Mouse (Mus musculus) midbrain, embryonic 16.5 days (tissue): ENCODE measurements around the gene Mup21. TPM values are rescaled to one million over a fixed set of nuclear protein-coding genes. Genes with fewer than 3 reads are reported as not detected.

ENCODE experiments used
- polyA plus RNA-seq: library from polyadenylated mRNA; unstranded; fragments of >200 nt; fragmentation: Nextera tagmentation; extraction: Ambion mirVana; gene quantifications from 2 replicates; pipeline ENCODE4 v1.2.1, GENCODE M21; 2015

Mup21 gene
- polyA plus RNA-seq, 1 experiment from 2014 or later, result not detected

Other genes with a start within 250 kb of the Mup21 start
- not detected in 2 replicates for gene Mup20, start 96.7 kb downstream of the Mup21 start, polyA plus RNA-seq
- not detected in 2 replicates for gene Mup3, start 63.5 kb downstream of the Mup21 start, polyA plus RNA-seq
- gene Zfp37, start 80.2 kb upstream of the Mup21 start, polyA plus RNA-seq, result 35.9 and 37.2 TPM in 2 replicates
- 17.3 and 18.7 TPM in 2 replicates for gene Slc31a2, start 111.7 kb upstream of the Mup21 start, polyA plus RNA-seq
- 21.4 and 21.9 TPM in 2 replicates for gene Fkbp15, start 209.7 kb upstream of the Mup21 start, polyA plus RNA-seq
- 36.8 and 37.7 TPM in 2 replicates for gene Slc31a1, start 209.9 kb upstream of the Mup21 start, polyA plus RNA-seq